Comparison of ENCODE assay signal across 12 mouse cellular contexts in genomic region chr10:79636287-79636686, GRCm38 (mm10). TPM values are rescaled to one million over a fixed set of nuclear protein-coding genes. Genes with fewer than 3 reads are reported as not detected.
DNase-seq lines count a peak whose midpoint lies in the region; ATAC-seq and TF ChIP-seq lines count a peak whose summit lies in the region.
"Had no signal": no experiment of that assay in that cellular context is flagged by ENCODE, and none has a peak within 500 bp of the region (broad histone marks: within the 10 kb centered on the region; RNA-seq: fewer than 3 reads in every experiment).

No protein-coding gene starts in this region.

- no peaks in the 10 kb centered on the region for H3K9me3 ChIP-seq in E14TG2a.4 (ENCODE audit: low read length)
- H3K9me3 ChIP-seq in forebrain, embryonic 15.5 days = no peaks in the 10 kb centered on the region
- H3K9me3 ChIP-seq in midbrain, embryonic 10.5 days (replicated peaks) = no peaks in the 10 kb centered on the region
- H3K9me3 ChIP-seq: liver, embryonic 13.5 days had no signal

- peak; percentile 47 to 55 for DNase-seq in cerebellum, adult 2 months
- no peak for DNase-seq in midbrain, embryonic 10.5 days (ENCODE audit: low spot score)
- DNase-seq in kidney, adult 8-10 months = no peak
- no peak for DNase-seq in adrenal gland, adult 8-10 months
- DNase-seq in kidney, postnatal 36 days = no peak
- DNase-seq: liver, embryonic 13.5 days had no signal

- ATAC-seq in forebrain, embryonic 15.5 days (replicated peaks) = no peak

- WGBS in cerebellum, adult 2 months = 68% methylated on average over 8 of the region's 8 CpGs
- 73% methylated on average over 8 of the region's 8 CpGs for WGBS in forebrain, embryonic 15.5 days
- 85% methylated on average over 8 of the region's 8 CpGs for WGBS in midbrain, embryonic 10.5 days

- no peak overlapping the region; the same call in 1 of the 2 replicates for H3K27ac ChIP-seq in cerebellum, adult 2 months (ENCODE audit: insufficient read depth, low read length)
- H3K27ac ChIP-seq in forebrain, embryonic 15.5 days (replicated peaks) = 0 out of 2 replicates have a peak overlapping the region, but pooled peaks have one; percentile 33
- peak overlapping the region; percentile 92; the same call in 1 of the 2 replicates for H3K27ac ChIP-seq in midbrain, embryonic 10.5 days (replicated peaks)
- H3K27ac ChIP-seq: liver, embryonic 13.5 days had no signal

- H3K4me1 ChIP-seq in E14TG2a.4 (replicated peaks; ENCODE audit: low read depth, low read length) = peaks cover 45% of the 10 kb centered on the region
- peaks cover 15% of the 10 kb centered on the region for H3K4me1 ChIP-seq in cerebellum, adult 2 months (ENCODE audit: control insufficient read depth, insufficient read depth, low read length)
- H3K4me1 ChIP-seq in forebrain, embryonic 15.5 days = peaks cover 34% of the 10 kb centered on the region
- H3K4me1 ChIP-seq in midbrain, embryonic 10.5 days = peaks cover 58% of the 10 kb centered on the region

- H3K4me3 ChIP-seq in E14TG2a.4 (replicated peaks; ENCODE audit: low read length) = peak overlapping the region; percentile 91
- H3K4me3 ChIP-seq in cerebellum, adult 2 months (replicated peaks; ENCODE audit: insufficient read depth, low read depth, low read length) = no peak overlapping the region
- peak overlapping the region; percentile 82 for H3K4me3 ChIP-seq in forebrain, embryonic 15.5 days
- peak overlapping the region; percentile 91 for H3K4me3 ChIP-seq in midbrain, embryonic 10.5 days

- peak overlapping the region; percentile 70; the same call in 1 of the 2 replicates for H3K9ac ChIP-seq in forebrain, embryonic 15.5 days (replicated peaks)
- H3K9ac ChIP-seq: liver, embryonic 13.5 days had no signal

- no peak for TF ChIP-seq CTCF in E14TG2a.4 (conservative IDR thresholded peaks at IDR 0.05; ENCODE audit: low read length)
- TF ChIP-seq CTCF in cerebellum, adult 2 months (IDR thresholded peaks at IDR 0.05; ENCODE audit: borderline replicate concordance, insufficient read depth, low read depth, low read length) = no peak

- H3K27me3 ChIP-seq in E14TG2a.4 (ENCODE audit: insufficient read depth, low read length) = peaks cover 28% of the 10 kb centered on the region
- H3K27me3 ChIP-seq in cerebellum, adult 2 months (ENCODE audit: control insufficient read depth, insufficient read depth, low read length) = no peaks in the 10 kb centered on the region
- peaks cover 14% of the 10 kb centered on the region; the same call in 1 of the 2 replicates for H3K27me3 ChIP-seq in forebrain, embryonic 15.5 days
- H3K27me3 ChIP-seq in midbrain, embryonic 10.5 days (ENCODE audit: low read depth, poor library complexity, severe bottlenecking) = peaks cover 46% of the 10 kb centered on the region

- H3K36me3 ChIP-seq in E14TG2a.4 (ENCODE audit: insufficient read depth, low read length) = no peaks in the 10 kb centered on the region
- no peaks in the 10 kb centered on the region for H3K36me3 ChIP-seq in forebrain, embryonic 15.5 days
- H3K36me3 ChIP-seq in midbrain, embryonic 10.5 days = no peaks in the 10 kb centered on the region
- H3K36me3 ChIP-seq: liver, embryonic 13.5 days had no signal

- TF ChIP-seq POLR2A in cerebellum, adult 2 months (IDR thresholded peaks at IDR 0.05; ENCODE audit: borderline replicate concordance, insufficient read depth, low read length) = no peak

- peak overlapping the region; percentile 89 for H3K4me2 ChIP-seq in forebrain, embryonic 15.5 days (replicated peaks)

RNA-seq across cellular contexts. Expression of gene Shc2, which starts 1.4 kb away (rescaled TPM):
- 30.2 and 31.2 TPM in 2 replicates for polyA plus RNA-seq in cerebellum, adult 2 months (2012; rRNA removed)
- polyA plus RNA-seq in forebrain, embryonic 15.5 days (2015; fragmentation: Nextera tagmentation; extraction: Ambion mirVana) = 15.1 and 15.3 TPM in 2 replicates
- polyA plus RNA-seq in midbrain, embryonic 10.5 days (2016; fragmentation: Nextera tagmentation; extraction: Ambion mirVana) = 18.5 and 20.1 TPM in 2 replicates
- total RNA-seq in adrenal gland, adult 8-10 months (2022) = 10 to 100 TPM in 1 of 4 experiments, 1 to 10 TPM in 3; 3.6 to 11.4 (median 6.0) TPM

RNA-seq across cellular contexts. Expression of gene Odf3l2, which starts 9.3 kb away (rescaled TPM):
- polyA plus RNA-seq in cerebellum, adult 2 months (2012; rRNA removed) = not detected in 2 replicates
- 0.32 TPM in 1 of 2 replicates, not detected in the other for polyA plus RNA-seq in forebrain, embryonic 15.5 days (2015; fragmentation: Nextera tagmentation; extraction: Ambion mirVana)
- polyA plus RNA-seq in midbrain, embryonic 10.5 days (2016; fragmentation: Nextera tagmentation; extraction: Ambion mirVana) = not detected in 2 replicates
- not detected for total RNA-seq in adrenal gland, adult 8-10 months (2022)
- total RNA-seq: ES-E14 had no signal
- polyA plus RNA-seq: heart, embryonic 11.5 days; liver, embryonic 13.5 days; spleen, adult 2 months; urinary bladder, adult 2 months had no signal

RNA-seq across cellular contexts. Expression of gene C2cd4c, which starts 22.5 kb away (rescaled TPM):
- polyA plus RNA-seq in cerebellum, adult 2 months (2012; rRNA removed) = 3.1 and 3.2 TPM in 2 replicates
- 0.22 and 0.27 TPM in 2 replicates for polyA plus RNA-seq in forebrain, embryonic 15.5 days (2015; fragmentation: Nextera tagmentation; extraction: Ambion mirVana)
- polyA plus RNA-seq in midbrain, embryonic 10.5 days (2016; fragmentation: Nextera tagmentation; extraction: Ambion mirVana) = 0.06 and 0.11 TPM in 2 replicates
- total RNA-seq in adrenal gland, adult 8-10 months (2022) = under 1 TPM; 0.12 to 0.31 (median 0.17) TPM
- polyA plus RNA-seq: heart, embryonic 11.5 days; liver, embryonic 13.5 days; spleen, adult 2 months had no signal

RNA-seq across cellular contexts. Expression of gene Madcam1, which starts 28.1 kb away (rescaled TPM):
- polyA plus RNA-seq in cerebellum, adult 2 months (2012; rRNA removed) = not detected in 2 replicates
- polyA plus RNA-seq in forebrain, embryonic 15.5 days (2015; fragmentation: Nextera tagmentation; extraction: Ambion mirVana) = 0.95 and 1.3 TPM in 2 replicates
- polyA plus RNA-seq in midbrain, embryonic 10.5 days (2016; fragmentation: Nextera tagmentation; extraction: Ambion mirVana) = 0.89 and 1.1 TPM in 2 replicates
- total RNA-seq in adrenal gland, adult 8-10 months (2022) = not detected
- polyA plus RNA-seq: urinary bladder, adult 2 months had no signal

RNA-seq across cellular contexts. Expression of gene Tpgs1, which starts 32.9 kb away (rescaled TPM):
- 93.3 and 95.4 TPM in 2 replicates for polyA plus RNA-seq in cerebellum, adult 2 months (2012; rRNA removed)
- polyA plus RNA-seq in forebrain, embryonic 15.5 days (2015; fragmentation: Nextera tagmentation; extraction: Ambion mirVana) = 80.0 and 83.6 TPM in 2 replicates
- polyA plus RNA-seq in midbrain, embryonic 10.5 days (2016; fragmentation: Nextera tagmentation; extraction: Ambion mirVana) = 68.3 and 74.9 TPM in 2 replicates
- 10 to 100 TPM; 37.8 to 41.6 (median 39.3) TPM for total RNA-seq in adrenal gland, adult 8-10 months (2022)

Comparison
In these comparisons a context has a peak if more than half of its experiments do, and no peak if none do; other contexts are left out.
1. DNase-seq: peak in cerebellum, adult 2 months (2 of 2); none in midbrain, embryonic 10.5 days (single experiment), kidney, adult 8-10 months (0 of 2), adrenal gland, adult 8-10 months (single experiment) and kidney, postnatal 36 days (0 of 2).